Mouse (Mus musculus): ENCODE data around the gene Inpp5e.

The Inpp5e gene

DNA sequence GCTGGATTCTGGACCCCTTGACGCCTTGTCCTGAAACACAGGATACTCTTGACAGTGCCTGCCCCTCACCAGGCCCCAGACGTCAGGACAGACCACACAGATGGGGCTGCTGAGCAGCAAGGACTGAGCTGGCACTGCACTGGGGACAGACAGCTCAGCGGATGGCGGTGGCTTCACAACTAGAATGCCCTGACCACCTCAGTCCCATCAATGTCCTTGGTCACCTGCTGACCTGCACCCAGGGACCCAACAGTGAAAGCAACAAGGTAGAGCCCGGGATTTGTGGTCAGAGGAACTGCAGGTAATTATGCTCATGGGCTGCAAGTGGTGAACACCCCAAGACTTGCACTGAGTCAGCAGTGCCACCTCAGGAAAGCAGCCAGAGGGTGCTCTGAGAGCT, 46.0 kb downstream of the Inpp5e start:
- DNase-seq (ENCODE audit: low spot score), result no peak

GRCm38 (mm10) chr2:26360772-26361171, 48.2 kb downstream of the Inpp5e start, which contains the start of gene Card9:
Card9 (minus strand) TSS chr2:26360918.
- DNase-seq (ENCODE audit: low spot score), result no peak

DNA sequence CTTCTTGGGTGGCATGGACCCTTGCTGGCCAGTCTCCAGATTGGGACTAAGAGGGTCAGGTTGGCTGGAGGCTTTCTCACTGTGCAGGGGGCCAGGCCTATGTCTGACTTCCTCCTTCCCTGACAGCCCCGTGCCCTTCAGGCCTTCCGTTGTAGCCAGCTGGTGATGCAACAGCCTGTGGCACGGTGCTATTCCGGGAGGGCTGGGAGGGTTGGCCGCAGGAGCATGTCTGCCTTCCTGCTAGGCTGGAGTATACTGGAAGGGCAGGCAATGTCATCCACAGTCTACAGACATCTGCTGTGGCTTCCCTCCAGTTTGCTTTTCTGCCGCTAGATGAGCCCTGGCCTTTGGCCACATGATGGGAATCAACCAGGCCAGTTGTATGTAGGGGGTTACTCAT, 49.0 kb downstream of the Inpp5e start:
- DNase-seq (ENCODE audit: low spot score), result no peak

GRCm38 (mm10) chr2:26358667-26359320, 50.2 kb downstream of the Inpp5e start:
- DNase-seq (ENCODE audit: low spot score), result no peak

DNA sequence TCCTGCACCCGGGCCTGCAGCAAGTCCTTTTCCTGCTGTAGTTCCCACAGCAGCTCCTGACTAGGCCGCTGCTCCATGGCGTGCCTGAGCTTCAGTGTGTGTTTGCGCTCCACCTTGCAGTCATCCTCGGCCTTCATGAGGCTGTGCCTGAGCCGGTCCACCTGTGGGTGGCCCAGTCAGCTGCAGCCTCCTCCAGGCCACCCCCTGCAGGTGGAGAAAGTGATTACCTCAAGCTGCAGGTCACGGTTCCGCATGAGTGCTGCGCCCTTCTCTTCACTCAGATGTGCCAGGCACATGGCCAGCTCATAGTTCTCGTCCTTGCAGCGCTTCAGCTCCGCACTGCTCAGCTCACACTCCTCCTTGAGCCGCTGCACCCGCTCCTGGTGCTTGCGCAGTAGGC, 51.5 kb downstream of the Inpp5e start:
- DNase-seq (ENCODE audit: low spot score), result no peak

GRCm38 (mm10) chr2:26356678-26357077, 52.3 kb downstream of the Inpp5e start:
- no peak for DNase-seq (ENCODE audit: low spot score)

DNA sequence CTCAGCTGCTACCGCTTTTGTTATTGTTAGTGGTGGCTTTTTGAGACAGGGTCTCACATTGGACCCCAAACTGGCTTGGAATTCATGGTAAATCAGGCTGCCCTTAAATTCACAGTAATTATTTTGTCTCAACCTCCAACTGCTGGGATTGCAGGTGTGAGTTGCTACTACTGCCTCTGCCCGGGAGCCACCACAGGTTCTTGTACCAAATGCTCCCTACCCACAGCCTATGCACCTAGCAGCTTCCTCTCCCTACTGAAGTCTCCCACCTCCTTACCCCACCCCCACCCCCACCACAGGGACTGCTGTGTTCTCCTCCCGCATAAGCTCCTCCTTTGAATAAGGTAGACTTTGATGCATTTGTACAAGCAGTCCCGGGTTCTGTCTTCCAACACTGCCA, 52.8 kb downstream of the Inpp5e start:
- no peak for DNase-seq (ENCODE audit: low spot score)

GRCm38 (mm10) chr2:26354401-26354800, 54.6 kb downstream of the Inpp5e start:
- no peak for DNase-seq (ENCODE audit: low spot score)

GRCm38 (mm10) chr2:26353066-26353980, 55.7 kb downstream of the Inpp5e start:
- no peak for DNase-seq (ENCODE audit: low spot score)

DNA sequence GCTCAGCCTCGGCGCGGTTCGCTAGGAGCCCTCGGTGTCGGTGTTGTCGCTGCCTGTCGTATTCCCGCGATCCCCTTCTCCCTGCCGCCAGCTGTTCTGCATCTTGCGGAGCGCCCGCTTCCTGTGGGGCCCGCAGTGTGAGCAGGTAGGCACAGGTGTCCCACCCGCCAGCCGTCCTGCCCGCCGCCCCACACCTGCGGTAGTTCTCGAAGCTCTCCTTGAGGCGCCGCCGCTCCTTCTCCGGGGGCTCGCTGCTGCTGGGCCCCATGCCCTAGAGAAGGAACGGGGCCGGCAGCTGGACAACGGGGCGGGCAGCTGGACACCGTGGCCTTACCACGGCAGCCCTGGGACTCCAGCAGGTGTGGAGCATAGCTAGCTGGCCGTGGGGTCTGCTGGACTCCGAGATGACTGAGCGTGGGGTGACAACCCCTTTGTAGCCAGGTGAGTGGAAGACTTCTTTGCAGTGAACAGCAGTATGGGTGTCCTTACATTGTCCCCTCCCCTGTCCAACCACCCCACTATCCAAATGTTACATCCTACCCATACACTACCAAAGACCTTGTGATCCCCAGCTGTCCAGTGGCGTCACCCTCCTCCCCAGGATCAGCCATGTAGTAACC, 56.6 kb downstream of the Inpp5e start:
- DNase-seq (ENCODE audit: low spot score), result no peak

GRCm38 (mm10) chr2:26351358-26352290, 57.4 kb downstream of the Inpp5e start, which contains the start of gene Dnlz:
Dnlz (minus strand) TSS chr2:26352110.
- peak; percentile 90 for DNase-seq (ENCODE audit: low spot score)

- no peak for DNase-seq (ENCODE audit: low spot score)
Observed at GRCm38 (mm10) chr2:26348241-26348640, 60.8 kb downstream of the Inpp5e start.
